Mouse (Mus musculus): ENCODE results near the gene Foxf1. TPM values are rescaled to one million over a fixed set of nuclear protein-coding genes. Genes with fewer than 3 reads are reported as not detected.

Gene Foxf1
- total RNA-seq, 1 experiment from 2014 or later, result not detected

DNA sequence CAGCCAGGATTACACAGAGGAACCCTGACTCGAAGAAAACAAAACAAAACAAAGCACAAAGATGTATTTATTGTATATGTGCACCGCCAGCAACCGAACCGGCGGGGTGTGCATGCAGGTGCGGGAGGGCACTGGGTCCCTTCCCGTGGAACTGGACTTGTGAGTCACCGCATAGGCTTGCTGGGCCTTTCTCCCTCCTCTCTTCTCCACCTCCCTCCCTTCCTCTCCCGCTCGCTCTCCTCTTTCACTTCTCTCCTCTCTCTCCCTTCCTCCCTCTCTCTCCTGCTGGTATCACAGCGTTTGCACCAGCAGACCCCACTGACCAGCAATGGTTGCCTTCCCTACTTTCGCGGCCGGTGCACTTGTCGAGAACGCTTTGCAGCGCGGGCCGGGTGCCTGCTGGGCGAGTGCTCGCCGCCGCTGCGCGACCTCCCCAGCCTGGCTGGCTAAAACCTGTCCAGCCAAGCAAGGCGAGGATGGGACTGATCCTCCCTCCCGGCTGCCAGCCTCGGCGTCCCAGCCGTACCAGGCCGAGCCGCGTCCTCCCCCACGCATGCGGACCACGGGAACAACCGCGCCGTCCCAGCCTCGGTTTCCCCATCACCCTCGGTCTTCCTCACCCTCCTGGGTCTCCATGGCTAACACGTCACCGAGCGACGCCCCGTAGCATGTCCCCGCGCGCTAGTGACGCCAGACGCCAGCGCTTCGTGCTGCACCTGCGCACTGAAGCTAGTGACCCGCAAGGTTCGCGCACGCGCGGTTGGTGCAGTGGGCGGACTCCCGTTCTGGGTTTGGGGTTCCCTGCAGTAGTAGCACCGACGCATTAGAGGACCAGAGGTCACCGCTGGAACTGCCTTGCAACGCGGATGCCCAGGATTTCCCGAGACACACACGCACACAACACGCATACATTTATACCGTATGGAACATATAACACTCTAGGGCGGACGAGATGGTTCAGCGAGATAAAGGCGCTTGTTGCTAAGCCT is 23.8 kb downstream of the Foxf1 start, which contains the start of gene Mthfsd:
Mthfsd (minus strand) TSS at position 725 of the 989 bp plus-strand sequence.
- peak; percentile 77 for ATAC-seq (replicated peaks; ENCODE audit: insufficient number of reproducible peaks, low FRiP score, low TSS enrichment, poor library complexity, severe bottlenecking)

DNA sequence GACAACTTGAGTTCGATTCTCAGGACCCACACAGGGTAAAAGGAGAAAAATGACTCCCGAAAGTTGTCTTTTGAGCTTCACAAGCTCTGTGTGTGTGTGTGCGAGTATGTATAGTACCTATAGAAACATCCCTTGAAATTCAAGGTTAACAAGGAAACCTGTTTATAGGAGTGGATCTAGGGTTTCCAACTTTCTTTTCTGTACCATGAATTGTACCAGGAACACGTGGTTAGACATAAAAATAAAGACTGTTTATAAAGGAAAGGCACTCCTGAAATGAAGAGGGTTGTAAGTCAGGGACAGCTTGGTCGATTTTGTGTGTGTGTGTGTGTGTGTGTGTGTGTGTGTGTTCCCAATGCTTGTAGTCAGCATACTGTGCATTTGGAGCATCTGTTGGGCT is 24.5 kb downstream of the Foxf1 start:
- no peak for ATAC-seq (replicated peaks; ENCODE audit: insufficient number of reproducible peaks, low FRiP score, low TSS enrichment, poor library complexity, severe bottlenecking)

DNA sequence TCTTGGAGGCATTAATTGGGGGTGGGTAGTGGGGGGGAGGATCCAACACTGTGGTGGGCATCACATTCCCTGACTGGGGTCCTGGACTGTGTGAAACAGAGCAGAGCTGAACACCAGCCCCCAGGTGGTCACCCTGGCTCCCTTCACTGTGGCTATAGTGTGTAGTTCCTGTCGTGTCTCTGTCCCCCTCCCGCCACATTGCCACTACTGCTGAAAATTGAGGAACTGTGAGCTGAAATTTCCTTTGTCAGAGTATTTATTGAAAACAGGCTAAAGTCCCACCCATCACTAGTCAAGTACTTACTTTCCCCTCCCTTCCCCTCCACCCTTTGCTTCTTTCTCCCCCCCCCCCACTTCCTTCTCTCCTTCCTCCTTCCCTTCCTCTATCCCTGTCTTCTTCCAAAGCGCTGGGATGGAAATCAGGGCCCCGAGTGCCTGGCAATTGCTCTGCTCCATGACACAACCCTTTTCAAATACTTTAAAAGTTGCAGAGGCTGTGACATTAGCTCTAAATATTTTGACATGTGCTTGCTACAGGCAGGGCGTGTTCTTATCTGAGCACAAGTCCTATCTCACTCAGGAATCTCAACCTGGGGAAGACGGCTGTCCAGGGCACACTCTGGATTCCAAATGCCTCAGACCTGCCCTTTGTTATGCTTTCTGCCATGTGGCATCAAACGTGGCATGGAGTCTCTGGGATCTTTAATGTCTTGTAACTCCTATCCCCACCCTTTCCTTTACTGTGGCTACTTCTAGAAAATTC is 27.1 kb downstream of the Foxf1 start:
- ATAC-seq (replicated peaks; ENCODE audit: insufficient number of reproducible peaks, low FRiP score, low TSS enrichment, poor library complexity, severe bottlenecking), result no peak

- peak; percentile 90 for ATAC-seq (replicated peaks; ENCODE audit: insufficient number of reproducible peaks, low FRiP score, low TSS enrichment, poor library complexity, severe bottlenecking)
These were observed 29.1 kb downstream of the Foxf1 start for GRCm38 (mm10) chr8:121113261-121113660.

DNA sequence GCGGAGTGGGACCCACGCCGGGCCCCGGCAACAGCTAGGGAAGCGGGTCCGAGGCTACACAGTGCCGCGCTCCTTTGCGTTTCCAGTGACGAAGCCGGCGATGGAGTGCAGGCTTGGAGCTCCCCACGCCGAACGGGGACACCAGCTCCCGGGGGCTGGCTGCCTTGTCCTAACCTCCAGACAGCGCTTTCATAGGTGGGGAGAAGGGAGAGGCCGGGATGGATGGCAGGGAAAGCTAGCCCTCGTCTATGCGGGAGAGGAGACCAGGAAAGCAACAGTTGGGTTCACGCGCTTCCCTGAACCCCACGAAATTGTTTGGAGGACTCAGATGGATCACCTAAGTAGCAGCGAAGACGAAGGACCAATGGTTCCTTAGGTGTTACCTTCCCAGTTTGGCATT is 30.9 kb downstream of the Foxf1 start:
- no peak for ATAC-seq (replicated peaks; ENCODE audit: insufficient number of reproducible peaks, low FRiP score, low TSS enrichment, poor library complexity, severe bottlenecking)

DNA sequence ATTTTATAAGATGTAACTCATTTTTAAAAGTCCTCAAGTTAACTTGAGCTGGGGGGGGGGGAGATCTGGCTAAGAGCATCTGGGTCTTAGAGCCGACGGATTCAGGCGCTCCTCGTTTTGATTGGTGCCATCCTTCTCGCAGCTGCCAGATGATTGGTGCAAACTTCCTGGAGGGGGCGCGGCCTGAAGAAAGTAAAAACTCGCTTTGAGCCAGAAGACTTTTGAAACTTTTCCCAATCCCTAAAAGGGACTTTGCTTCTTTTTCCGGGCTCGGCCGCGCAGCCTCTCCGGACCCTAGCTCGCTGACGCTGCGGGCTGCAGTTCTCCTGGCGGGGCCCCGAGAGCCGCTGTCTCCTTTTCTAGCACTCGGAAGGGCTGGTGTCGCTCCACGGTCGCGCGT is 31.8 kb downstream of the Foxf1 start, which contains the start of gene Foxc2:
Foxc2 (plus strand) TSS at position 224 of the 400 bp plus-strand sequence.
- 0 out of 2 replicates have a peak, but pooled peaks have one; percentile 44 for ATAC-seq (replicated peaks; ENCODE audit: insufficient number of reproducible peaks, low FRiP score, low TSS enrichment, poor library complexity, severe bottlenecking)

GRCm38 (mm10) chr8:121116591-121117185 is 32.5 kb downstream of the Foxf1 start:
- no peak for ATAC-seq (replicated peaks; ENCODE audit: insufficient number of reproducible peaks, low FRiP score, low TSS enrichment, poor library complexity, severe bottlenecking)

- no peak for ATAC-seq (replicated peaks; ENCODE audit: insufficient number of reproducible peaks, low FRiP score, low TSS enrichment, poor library complexity, severe bottlenecking)
These were observed 33.0 kb downstream of the Foxf1 start for GRCm38 (mm10) chr8:121117186-121117651.

- no peak for ATAC-seq (replicated peaks; ENCODE audit: insufficient number of reproducible peaks, low FRiP score, low TSS enrichment, poor library complexity, severe bottlenecking)
These were observed 33.7 kb downstream of the Foxf1 start for GRCm38 (mm10) chr8:121117906-121118305.

DNA sequence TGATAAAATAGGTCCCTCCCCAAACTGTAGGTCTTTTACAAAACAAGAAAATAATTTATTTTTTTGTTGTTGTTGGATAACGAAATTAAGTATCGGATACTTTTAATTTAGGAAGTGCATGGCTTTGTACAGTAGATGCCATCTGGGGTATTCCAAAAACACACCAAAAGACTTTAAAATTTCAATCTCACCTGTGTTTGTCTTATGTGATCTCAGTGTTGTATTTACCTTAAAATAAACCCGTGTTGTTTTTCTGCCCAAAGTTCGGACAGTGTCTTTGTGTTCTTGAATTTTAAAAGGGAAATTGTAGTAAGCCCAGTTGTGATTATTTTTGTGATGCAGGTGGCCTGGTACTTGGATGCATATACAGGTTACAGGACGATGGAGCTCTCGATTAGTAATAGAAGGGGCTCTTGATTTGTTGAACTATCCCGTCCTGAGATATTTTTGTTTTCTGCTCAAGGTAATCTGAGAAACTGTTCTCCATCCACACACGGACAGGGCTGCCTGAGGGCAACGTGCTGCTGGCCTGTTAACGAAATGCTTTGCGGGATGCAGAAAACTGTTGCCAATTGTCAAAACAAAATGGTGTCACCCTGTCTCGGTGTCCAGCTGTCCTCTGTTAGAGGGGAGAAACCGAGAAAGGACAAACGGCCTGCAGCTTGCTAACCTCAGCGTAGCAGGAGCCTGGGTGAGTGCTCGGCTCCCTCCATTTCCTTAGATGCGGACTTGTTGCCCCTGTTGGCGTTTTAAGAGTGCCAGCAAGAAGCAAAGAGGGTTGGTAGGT is 34.6 kb downstream of the Foxf1 start:
- no peak for ATAC-seq (replicated peaks; ENCODE audit: insufficient number of reproducible peaks, low FRiP score, low TSS enrichment, poor library complexity, severe bottlenecking)

DNA sequence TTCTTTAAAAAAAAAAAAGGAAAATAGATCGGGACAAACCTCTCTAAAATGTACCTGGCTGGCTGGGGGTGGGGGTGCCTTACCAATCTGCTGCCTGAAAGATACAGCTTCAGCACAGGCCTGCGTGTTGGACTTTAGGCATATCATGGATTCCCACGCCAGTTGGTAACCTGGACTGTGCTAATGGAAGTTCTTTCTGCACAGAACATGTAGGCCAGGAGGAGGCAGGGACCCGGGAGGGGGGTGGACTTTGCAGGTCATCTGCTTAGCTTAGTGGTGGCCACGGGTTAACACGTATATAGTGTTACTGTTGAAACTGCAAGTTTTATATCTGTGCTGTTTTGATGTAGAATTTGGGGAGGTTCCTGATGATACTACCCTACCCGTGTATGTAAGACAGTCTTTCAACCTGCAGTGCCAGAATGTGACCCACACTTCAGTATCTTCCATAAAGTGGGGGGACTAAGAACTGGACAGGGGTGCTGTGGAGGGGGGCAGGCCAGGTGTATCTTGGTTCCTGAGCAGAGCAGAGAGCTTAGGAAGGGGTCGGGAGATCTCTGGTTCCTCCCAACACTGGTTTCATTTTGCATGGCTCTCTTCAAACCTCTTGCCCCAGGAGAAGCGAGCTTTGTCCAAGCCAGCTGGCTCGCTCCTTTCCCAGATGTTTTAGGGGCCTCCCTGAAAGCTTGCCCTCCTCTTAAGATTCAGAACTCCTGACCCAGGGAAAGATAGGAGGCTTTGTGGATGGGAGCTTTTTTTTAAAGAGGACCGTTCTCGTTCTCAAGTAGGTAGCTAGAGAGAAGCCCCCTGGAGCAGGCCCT is 35.7 kb downstream of the Foxf1 start:
- ATAC-seq (replicated peaks; ENCODE audit: insufficient number of reproducible peaks, low FRiP score, low TSS enrichment, poor library complexity, severe bottlenecking), result no peak

DNA sequence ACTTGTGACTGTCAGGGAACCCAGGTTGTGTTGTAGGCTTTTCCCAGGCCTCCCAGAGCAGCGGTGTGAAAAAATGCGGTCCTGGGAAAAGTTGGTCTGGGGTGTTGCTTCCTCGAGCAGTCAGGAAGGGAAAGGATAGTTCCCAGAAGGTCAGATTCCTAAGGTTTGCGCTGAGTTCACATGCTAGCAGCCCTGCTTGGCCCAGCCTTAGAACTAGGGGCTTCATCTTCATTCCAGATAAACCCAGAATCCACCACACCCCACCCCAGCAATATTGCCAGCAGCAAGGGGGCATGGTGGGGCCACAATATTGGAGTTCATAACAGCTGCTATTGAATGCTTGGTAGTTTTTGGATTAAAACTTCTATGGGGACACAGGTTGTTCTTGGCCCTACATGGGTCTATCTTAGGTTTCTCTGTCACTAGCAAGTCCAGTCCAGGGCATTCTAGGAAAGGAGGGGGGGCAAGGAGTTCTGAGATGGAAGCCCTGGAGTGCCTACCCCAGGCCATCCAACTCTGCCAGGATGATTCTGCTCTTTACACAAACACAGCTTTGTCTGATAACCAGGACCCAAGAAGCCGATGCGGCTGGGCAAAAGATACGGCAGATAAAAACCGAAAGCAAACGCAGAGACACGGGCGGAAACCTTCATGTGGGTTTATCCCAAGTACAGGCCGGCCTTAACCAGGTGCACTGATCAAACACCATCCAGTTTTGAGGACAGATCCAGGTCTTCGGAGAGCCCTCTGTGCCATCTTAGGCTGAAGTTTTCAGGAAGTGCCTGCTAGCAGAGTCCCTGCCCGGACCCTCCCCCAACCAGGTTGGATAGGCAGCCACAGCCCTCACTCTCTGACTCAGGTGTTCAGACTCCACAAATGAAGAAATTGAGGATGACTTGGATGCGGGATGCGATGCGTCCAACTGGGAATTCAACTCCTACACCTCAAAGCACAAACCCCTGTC is 36.6 kb downstream of the Foxf1 start:
- no peak for ATAC-seq (replicated peaks; ENCODE audit: insufficient number of reproducible peaks, low FRiP score, low TSS enrichment, poor library complexity, severe bottlenecking)

GRCm38 (mm10) chr8:121121704-121122103 is 37.5 kb downstream of the Foxf1 start:
- no peak for ATAC-seq (replicated peaks; ENCODE audit: insufficient number of reproducible peaks, low FRiP score, low TSS enrichment, poor library complexity, severe bottlenecking)

DNA sequence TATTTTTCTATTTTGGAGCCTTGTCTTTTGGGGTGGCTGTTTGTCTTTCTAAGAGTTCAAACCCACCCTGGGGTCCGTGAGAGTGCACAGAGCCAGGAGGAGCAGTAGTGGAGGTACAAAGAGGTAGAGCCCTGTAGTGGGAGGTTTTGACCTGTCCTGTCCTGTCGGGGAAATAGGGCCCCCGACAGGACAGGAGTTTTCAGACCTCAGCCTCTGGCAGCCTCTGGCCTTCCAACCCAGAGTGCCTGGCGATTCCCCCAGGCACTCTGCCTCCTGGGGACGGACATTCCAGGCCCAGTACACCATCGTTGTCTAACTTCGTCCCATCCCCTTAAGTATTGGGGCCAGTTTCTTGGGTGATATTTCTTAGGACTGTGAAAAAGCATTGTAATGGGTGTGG is 38.2 kb downstream of the Foxf1 start:
- no peak for ATAC-seq (replicated peaks; ENCODE audit: insufficient number of reproducible peaks, low FRiP score, low TSS enrichment, poor library complexity, severe bottlenecking)

GRCm38 (mm10) chr8:121123113-121123512 is 38.9 kb downstream of the Foxf1 start:
- no peak for ATAC-seq (replicated peaks; ENCODE audit: insufficient number of reproducible peaks, low FRiP score, low TSS enrichment, poor library complexity, severe bottlenecking)

DNA sequence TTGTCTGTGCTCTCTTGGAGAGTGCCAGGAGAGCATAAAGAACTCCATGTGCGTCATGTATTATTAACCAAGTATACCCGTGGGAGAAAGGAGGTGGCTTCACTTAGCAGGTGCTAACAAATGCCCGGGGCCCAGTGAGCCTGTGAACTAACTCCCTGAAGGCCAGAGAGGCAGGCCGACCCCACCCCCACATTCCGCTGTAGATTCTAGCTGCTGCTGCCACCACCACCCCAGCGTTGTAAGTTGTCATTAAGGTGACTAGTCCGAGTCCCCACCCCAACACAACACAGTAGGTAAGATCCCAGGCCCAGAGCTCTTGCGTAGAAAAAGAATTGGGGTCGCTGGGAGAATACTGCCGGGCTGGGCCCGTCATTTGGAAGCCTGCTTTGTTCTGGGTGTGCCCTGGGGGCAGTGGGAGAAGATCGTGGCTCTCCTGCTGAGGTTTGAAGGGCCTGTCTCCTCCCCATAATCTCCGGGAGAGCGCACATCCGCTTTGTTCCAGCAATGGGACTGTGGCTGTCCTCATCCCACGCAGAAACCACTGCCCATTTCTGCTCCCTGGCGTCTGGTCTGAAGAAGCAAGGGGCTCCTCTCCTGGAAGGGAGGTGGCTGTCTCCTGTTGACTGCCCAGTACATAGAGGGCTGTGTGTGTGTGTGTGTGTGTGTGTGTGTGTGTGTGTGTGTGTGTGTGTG is 40.5 kb downstream of the Foxf1 start:
- ATAC-seq (replicated peaks; ENCODE audit: insufficient number of reproducible peaks, low FRiP score, low TSS enrichment, poor library complexity, severe bottlenecking), result no peak

All from monocyte, adult 5-6 weeks (primary cell).